Mouse (Mus musculus): ENCODE data around the gene Cckbr. TPM values are rescaled to one million over a fixed set of nuclear protein-coding genes. Genes with fewer than 3 reads are reported as not detected.

The Cckbr gene
- 3.3 and 3.6 TPM in 2 replicates for polyA plus RNA-seq (2015; fragmentation: Nextera tagmentation; extraction: Ambion mirVana)

DNA sequence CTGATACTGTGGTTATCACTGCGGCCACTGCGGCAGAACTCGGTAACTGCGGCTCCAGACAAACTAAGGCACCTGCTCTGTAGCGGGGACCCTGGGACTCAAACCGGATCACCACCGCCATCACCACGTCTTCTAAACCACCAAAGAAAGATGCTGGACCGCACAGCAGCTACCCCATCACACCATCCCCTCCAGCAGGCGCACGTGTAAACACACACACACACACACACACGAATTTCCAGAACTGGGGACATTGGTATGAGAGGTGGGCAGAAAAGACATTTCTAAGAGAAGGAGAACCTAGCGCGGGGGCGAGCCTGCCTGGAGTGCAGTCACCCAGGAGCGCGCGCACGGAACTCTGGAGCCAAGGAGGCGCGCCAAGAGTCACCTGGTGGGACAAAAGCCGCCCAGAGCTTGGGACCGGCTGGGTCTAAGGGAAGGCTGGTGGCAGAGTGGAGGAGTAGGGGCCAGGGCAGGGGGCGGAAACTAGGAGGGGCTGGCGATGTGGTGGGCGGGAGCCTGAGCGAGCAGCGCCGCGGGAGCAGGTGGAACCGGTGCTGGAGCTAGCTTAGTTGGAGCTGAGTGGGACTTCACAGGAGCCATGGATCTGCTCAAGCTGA, at the start of gene Cckbr:
Gene Cckbr, plus strand, starts transcription at position 308 of the 620 bp plus-strand sequence.
- Histone ChIP-seq H3K4me2 (replicated peaks; ENCODE audit: low read depth) (peak within 1 kb of the TSS; percentile 62), H3K36me3 (ENCODE audit: control insufficient read depth, insufficient read depth, low read length) (no peaks in the 10 kb centered on the region), H3K27me3 (ENCODE audit: control insufficient read depth, insufficient read depth, low read length) (0 out of 2 replicates have a peak, but pooled peaks cover 3% of the 10 kb centered on the region), H3K4me3 (ENCODE audit: low read depth, low read length) (peak within 1 kb of the TSS; percentile 37), H3K4me1 (replicated peaks; ENCODE audit: control insufficient read depth, insufficient read depth) (peaks cover 3% of the 10 kb centered on the region), H3K9ac (ENCODE audit: low read length) (peak within 1 kb of the TSS; percentile 41; the same call in 1 of the 2 replicates), H3K9me3 (ENCODE audit: control insufficient read depth, low read length) (no peaks in the 10 kb centered on the region), H3K27ac (replicated peaks) (no peak within 1 kb of the TSS)
- DNase-seq (ENCODE audit: low spot score) (peak; percentile 64), ATAC-seq (ENCODE audit: low FRiP score, low TSS enrichment) (peak; percentile 81)
- WGBS, result 2% methylated on average over 31 of the region's 31 CpGs
- TF ChIP-seq CTCF (IDR thresholded peaks at IDR 0.05; ENCODE audit: low read depth), result no peak
- no peak for TF ChIP-seq EP300 (optimal IDR thresholded peaks at IDR 0.05)

DNA sequence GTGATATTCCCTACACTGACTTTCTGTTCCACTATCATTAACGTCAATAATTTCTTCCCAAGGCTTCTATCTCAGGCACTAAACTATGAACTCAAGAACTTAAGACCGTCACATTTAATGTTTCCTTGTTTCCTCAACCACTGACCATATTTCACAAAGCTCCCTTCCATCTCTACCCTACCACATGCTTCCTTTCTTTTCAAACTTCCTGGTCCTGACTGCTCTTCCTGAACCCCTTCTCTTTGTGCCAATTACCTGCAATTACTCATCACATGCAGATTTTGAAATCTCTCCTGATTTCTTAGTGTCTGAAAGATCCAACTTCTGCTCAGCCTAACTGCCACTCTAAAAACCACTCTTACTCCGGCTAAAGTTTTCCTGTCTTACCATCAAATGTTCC, 45.2 kb upstream of the Cckbr start:
- Histone ChIP-seq H3K4me3 (ENCODE audit: low read depth, low read length) (no peak overlapping the region), H3K4me1 (replicated peaks; ENCODE audit: control insufficient read depth, insufficient read depth) (no peaks in the 10 kb centered on the region), H3K27me3 (ENCODE audit: control insufficient read depth, insufficient read depth, low read length) (no peaks in the 10 kb centered on the region), H3K9ac (ENCODE audit: low read length) (no peak overlapping the region), H3K27ac (replicated peaks) (no peak overlapping the region), H3K4me2 (replicated peaks; ENCODE audit: low read depth) (no peak overlapping the region), H3K36me3 (ENCODE audit: control insufficient read depth, insufficient read depth, low read length) (peaks cover 37% of the 10 kb centered on the region), H3K9me3 (ENCODE audit: control insufficient read depth, low read length) (no peaks in the 10 kb centered on the region)
- WGBS, result 90% methylated on average over 3 of the region's 3 CpGs
- DNase-seq (ENCODE audit: low spot score), result no peak
- ATAC-seq (ENCODE audit: low FRiP score, low TSS enrichment), result no peak
- TF ChIP-seq EP300 (optimal IDR thresholded peaks at IDR 0.05) (no peak), CTCF (IDR thresholded peaks at IDR 0.05; ENCODE audit: low read depth) (no peak)

DNA sequence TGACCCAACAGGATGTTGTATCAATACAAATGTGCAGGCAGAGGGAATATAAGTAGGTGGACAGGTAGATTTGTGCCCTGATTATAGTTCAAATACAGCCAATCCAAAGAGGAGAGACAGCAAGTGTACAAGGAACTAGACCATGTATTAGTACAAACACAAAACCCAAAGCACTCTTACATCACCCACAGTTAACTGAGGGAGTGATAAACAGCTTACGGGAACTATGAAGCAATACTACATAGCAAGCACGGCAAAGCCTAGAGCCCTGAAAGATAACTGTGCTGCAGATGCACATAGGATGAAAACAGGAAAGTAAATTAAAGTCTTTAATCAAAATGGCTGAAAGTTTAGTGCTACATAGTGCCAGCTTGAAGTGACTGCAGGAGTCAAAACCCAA, 37.8 kb upstream of the Cckbr start:
- TF ChIP-seq CTCF (IDR thresholded peaks at IDR 0.05; ENCODE audit: low read depth) (no peak), EP300 (optimal IDR thresholded peaks at IDR 0.05) (no peak)
- Histone ChIP-seq H3K36me3 (ENCODE audit: control insufficient read depth, insufficient read depth, low read length) (peaks cover 36% of the 10 kb centered on the region), H3K9ac (ENCODE audit: low read length) (no peak overlapping the region), H3K27ac (replicated peaks) (no peak overlapping the region), H3K4me2 (replicated peaks; ENCODE audit: low read depth) (no peak overlapping the region), H3K4me1 (replicated peaks; ENCODE audit: control insufficient read depth, insufficient read depth) (no peaks in the 10 kb centered on the region), H3K4me3 (ENCODE audit: low read depth, low read length) (no peak overlapping the region), H3K27me3 (ENCODE audit: control insufficient read depth, insufficient read depth, low read length) (no peaks in the 10 kb centered on the region), H3K9me3 (ENCODE audit: control insufficient read depth, low read length) (no peaks in the 10 kb centered on the region)
- WGBS, result 92% methylated on average over 2 of the region's 2 CpGs
- ATAC-seq (ENCODE audit: low FRiP score, low TSS enrichment) (no peak), DNase-seq (ENCODE audit: low spot score) (no peak)

DNA sequence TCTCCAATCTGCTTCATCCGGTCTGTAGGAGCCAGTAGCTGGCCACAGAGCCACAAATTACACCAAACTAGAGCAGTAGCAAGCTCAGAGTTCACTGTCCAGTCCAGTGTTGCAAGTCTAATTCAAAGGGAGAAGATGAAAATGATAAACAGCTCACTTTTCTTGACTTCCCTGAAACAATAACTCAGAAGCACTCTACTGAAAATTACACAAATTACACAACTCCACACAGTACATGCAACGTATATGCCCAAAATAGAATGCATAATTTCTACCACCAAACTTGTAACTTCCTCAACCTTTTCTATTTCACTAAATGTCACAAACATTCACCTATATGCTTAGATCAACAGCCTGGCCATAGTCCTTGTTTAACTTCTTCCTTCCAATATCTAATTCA, 35.3 kb upstream of the Cckbr start:
- Histone ChIP-seq H3K9ac (ENCODE audit: low read length) (no peak overlapping the region), H3K36me3 (ENCODE audit: control insufficient read depth, insufficient read depth, low read length) (peaks cover 18% of the 10 kb centered on the region; the same call in 1 of the 2 replicates), H3K9me3 (ENCODE audit: control insufficient read depth, low read length) (no peaks in the 10 kb centered on the region), H3K4me2 (replicated peaks; ENCODE audit: low read depth) (no peak overlapping the region), H3K27ac (replicated peaks) (no peak overlapping the region), H3K27me3 (ENCODE audit: control insufficient read depth, insufficient read depth, low read length) (no peaks in the 10 kb centered on the region), H3K4me1 (replicated peaks; ENCODE audit: control insufficient read depth, insufficient read depth) (no peaks in the 10 kb centered on the region), H3K4me3 (ENCODE audit: low read depth, low read length) (no peak overlapping the region)
- no peak for TF ChIP-seq EP300 (optimal IDR thresholded peaks at IDR 0.05)
- no peak for TF ChIP-seq CTCF (IDR thresholded peaks at IDR 0.05; ENCODE audit: low read depth)
- ATAC-seq (ENCODE audit: low FRiP score, low TSS enrichment), result no peak
- 84% methylated on average over 2 of the region's 2 CpGs for WGBS
- DNase-seq (ENCODE audit: low spot score), result no peak

DNA sequence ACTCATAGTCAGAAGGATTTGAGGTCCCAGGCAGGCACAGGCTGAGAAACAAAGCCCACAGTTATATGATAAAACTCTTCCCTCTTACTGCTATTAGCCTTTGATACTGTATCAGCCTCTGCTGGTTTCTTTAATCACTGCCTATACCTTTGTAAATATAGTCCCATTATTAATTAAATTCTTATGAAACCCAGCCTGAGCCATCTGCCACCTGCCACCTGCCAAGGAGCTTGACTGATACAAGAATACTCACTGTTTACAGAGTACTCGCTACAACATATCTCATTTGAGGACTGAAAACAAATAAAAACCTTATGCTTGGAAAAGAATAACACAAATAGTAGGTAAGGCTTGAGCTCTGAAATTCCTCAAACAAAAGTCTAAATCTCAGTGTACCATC, 30.9 kb upstream of the Cckbr start:
- H3K27me3 ChIP-seq (ENCODE audit: control insufficient read depth, insufficient read depth, low read length), result no peaks in the 10 kb centered on the region
- no peaks in the 10 kb centered on the region; the same call in 1 of the 2 replicates for H3K36me3 ChIP-seq (ENCODE audit: control insufficient read depth, insufficient read depth, low read length)
- DNase-seq (ENCODE audit: low spot score) (no peak), ATAC-seq (ENCODE audit: low FRiP score, low TSS enrichment) (no peak)
- 42% methylated on average over 1 of the region's 1 CpGs for WGBS
- H3K9ac ChIP-seq (ENCODE audit: low read length), result no peak overlapping the region
- TF ChIP-seq CTCF (IDR thresholded peaks at IDR 0.05; ENCODE audit: low read depth), result no peak
- no peak for TF ChIP-seq EP300 (optimal IDR thresholded peaks at IDR 0.05)
- no peaks in the 10 kb centered on the region for H3K9me3 ChIP-seq (ENCODE audit: control insufficient read depth, low read length)
- no peaks in the 10 kb centered on the region for H3K4me1 ChIP-seq (replicated peaks; ENCODE audit: control insufficient read depth, insufficient read depth)
- H3K4me3 ChIP-seq (ENCODE audit: low read depth, low read length), result no peak overlapping the region
- no peak overlapping the region for H3K4me2 ChIP-seq (replicated peaks; ENCODE audit: low read depth)
- no peak overlapping the region for H3K27ac ChIP-seq (replicated peaks)

DNA sequence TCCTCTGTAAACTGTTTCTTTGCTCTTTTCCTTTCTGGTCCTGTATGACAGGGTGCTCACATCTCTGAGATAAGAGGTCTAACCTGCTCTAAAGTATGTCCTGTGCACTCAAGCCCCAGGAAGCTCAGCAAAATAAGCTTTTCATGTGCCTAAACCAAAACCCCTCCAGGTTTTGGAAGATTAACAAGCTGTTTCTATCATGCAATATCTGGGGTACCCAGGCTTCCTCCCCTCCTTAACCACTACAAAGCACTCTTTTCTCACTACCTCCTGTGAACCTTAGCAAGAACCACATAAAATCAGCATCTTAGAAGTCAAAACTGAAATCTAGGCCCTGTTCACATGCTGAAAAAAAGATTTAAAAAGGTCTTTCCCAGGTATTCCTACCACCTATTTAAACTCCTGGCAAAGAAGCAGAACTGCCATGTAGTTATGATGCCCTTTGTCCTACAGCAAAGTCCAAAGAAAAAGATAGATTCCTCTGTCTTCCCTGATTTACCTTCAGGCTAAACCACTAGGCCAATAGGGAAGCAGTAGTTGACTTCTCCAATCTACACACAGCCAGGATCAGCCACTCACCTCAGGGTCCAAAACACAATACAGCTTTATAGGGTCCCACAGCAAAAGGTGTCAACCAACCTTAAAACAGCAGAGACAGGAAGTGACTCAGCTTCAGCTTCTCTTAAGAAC, 30.3 kb upstream of the Cckbr start:
- TF ChIP-seq EP300 (optimal IDR thresholded peaks at IDR 0.05), result no peak
- no peak for TF ChIP-seq CTCF (IDR thresholded peaks at IDR 0.05; ENCODE audit: low read depth)
- no peaks in the 10 kb centered on the region for H3K27me3 ChIP-seq (ENCODE audit: control insufficient read depth, insufficient read depth, low read length)
- ATAC-seq (ENCODE audit: low FRiP score, low TSS enrichment) (no peak), DNase-seq (ENCODE audit: low spot score) (no peak)
- H3K27ac ChIP-seq (replicated peaks), result no peak overlapping the region
- H3K9ac ChIP-seq (ENCODE audit: low read length), result no peak overlapping the region
- H3K9me3 ChIP-seq (ENCODE audit: control insufficient read depth, low read length), result no peaks in the 10 kb centered on the region
- H3K4me1 ChIP-seq (replicated peaks; ENCODE audit: control insufficient read depth, insufficient read depth), result no peaks in the 10 kb centered on the region
- H3K4me3 ChIP-seq (ENCODE audit: low read depth, low read length), result no peak overlapping the region
- no peaks in the 10 kb centered on the region for H3K36me3 ChIP-seq (ENCODE audit: control insufficient read depth, insufficient read depth, low read length)
- H3K4me2 ChIP-seq (replicated peaks; ENCODE audit: low read depth), result no peak overlapping the region

Data from stomach, postnatal 0 days (tissue).